Mouse (Mus musculus): ENCODE measurements around the gene Ppp1r26.

GRCm38 (mm10) chr2:28446515-28447314, at the start of gene Ppp1r26:
- no peak for TF ChIP-seq POLR2A (IDR thresholded peaks at IDR 0.05; ENCODE audit: borderline replicate concordance, insufficient read depth, low read length)
- TF ChIP-seq CTCF (IDR thresholded peaks at IDR 0.05; ENCODE audit: borderline replicate concordance, insufficient read depth, low read depth, low read length): no peak
